Mouse (Mus musculus): ENCODE measurements around the gene Olfr574. TPM values are rescaled to one million over a fixed set of nuclear protein-coding genes. Genes with fewer than 3 reads are reported as not detected.

The Olfr574 gene
- total RNA-seq (2022), result not detected

- no peak for DNase-seq (ENCODE audit: low spot score in 2 of 2)
Measured at GRCm38 (mm10) chr7:102948167-102948566, at the start of gene Olfr574. TSS of gene Olfr574 (plus strand) at chr7:102948467.

DNA sequence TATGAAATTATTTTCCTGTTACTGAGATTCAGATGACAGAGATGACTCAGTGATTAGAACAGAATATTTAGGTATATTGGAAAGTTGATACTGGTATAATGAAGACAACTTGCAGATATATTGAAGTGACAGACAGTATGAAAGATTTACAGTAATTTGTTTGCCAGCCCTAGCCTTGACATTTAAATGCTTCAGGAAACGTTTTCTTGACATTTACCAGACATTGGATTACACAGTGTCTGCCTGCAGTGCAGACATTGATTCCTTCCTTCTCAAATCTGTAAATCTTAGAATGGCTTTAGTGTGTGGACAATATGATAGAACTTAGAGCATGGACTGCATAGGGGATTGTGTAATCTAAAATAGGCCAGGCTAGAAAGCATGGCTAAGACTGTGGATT lies 33.0 kb upstream of the Olfr574 start:
- DNase-seq (ENCODE audit: low spot score in 2 of 2), result no peak

- no peak for DNase-seq (ENCODE audit: low spot score in 2 of 2)
Measured at GRCm38 (mm10) chr7:102916405-102916804, 31.9 kb upstream of the Olfr574 start.

DNA sequence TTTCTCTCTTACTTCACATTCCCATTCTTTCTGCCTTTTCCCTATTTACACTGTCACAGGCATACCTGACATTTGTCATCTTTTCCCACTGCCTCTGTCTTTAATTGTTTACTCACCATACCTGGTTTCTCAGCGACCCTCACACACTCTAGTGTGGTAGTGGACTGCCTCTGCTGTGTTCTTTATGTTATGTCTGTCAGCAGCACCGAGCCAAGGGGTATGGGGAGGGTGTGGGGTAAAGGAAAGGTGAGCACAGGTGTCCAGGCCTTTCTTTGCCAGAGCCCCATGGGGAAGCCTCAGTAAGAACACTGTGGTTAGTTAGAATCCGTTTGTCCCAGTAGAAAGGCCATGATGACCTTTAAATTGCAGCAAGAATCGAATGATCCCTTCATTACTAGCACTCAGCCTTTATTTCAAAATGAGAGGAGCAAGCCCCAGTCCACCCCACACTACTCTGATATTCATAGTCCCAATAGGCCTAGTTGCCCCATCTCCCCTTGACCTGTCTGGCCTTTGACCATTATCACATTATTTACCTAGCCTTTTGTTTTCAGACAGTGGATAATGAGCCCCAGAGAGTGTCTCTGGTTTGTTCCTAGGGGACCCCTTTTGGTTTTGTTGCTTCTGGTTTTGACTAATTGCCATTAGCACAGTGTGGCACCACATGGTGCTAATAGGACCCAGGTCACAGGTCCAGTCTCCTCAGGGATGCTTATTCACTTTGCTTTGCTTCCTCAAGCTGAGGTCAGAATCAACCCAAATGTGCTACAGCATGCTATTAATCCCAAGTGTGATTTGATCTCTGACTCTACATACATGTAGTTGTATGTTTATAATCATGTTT lies 31.0 kb upstream of the Olfr574 start, which contains the start of gene Olfr571:
Gene Olfr571, minus strand, starts transcription at position 505 of the 844 bp plus-strand sequence.
- DNase-seq (ENCODE audit: low spot score in 2 of 2), result no peak

- no peak for DNase-seq (ENCODE audit: low spot score in 2 of 2)
Measured at GRCm38 (mm10) chr7:102919632-102920031, 28.6 kb upstream of the Olfr574 start.

DNA sequence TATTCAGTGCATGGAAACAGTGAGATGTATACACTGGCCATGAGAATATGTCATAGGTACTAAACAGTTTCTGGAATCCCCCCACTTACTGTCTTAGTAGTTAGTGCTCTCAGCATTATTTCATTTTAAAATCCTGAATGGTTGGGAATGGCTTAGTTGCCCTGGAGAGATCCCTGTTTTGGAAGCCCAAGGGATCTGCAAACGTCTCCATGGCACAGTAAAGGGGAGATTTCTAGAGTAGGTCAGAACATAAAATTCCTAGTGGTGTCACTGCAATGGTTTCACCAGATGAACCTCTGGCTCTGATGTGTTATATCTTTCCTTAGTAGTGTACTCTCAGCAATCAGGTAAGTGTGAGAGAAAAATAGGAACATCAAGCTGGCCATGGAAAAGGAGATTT lies 24.2 kb upstream of the Olfr574 start, which contains the start of gene Olfr572:
Gene Olfr572, plus strand, starts transcription at position 301 of the 400 bp plus-strand sequence.
- DNase-seq (ENCODE audit: low spot score in 2 of 2), result no peak

GRCm38 (mm10) chr7:102927105-102927504 lies 21.2 kb upstream of the Olfr574 start:
- no peak for DNase-seq (ENCODE audit: low spot score in 2 of 2)

DNA sequence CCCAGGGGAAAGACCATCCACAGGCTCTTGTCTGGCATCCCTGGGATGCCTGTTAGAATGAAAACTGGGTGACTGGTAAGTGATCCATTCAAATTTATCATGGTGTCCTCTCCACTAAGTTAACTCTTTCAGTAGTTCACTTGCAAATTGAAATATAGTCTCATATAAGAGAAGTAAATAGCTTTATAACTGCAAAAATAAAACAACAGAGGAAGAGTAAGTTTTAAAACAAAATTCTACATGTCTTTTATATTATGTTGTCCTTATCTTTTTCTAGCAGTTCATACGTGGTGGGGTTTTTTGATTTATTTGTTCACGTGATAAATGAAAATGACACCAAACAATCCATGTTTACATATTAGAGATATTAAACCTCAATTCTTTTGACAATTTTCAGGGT lies 5.8 kb upstream of the Olfr574 start, which contains the start of gene Olfr573-ps1:
Gene Olfr573-ps1, minus strand, starts transcription at position 101 of the 400 bp plus-strand sequence.
- no peak for DNase-seq (ENCODE audit: low spot score in 2 of 2)

- DNase-seq (ENCODE audit: low spot score in 2 of 2), result no peak
Measured at GRCm38 (mm10) chr7:102943417-102943816, 4.8 kb upstream of the Olfr574 start.

DNA sequence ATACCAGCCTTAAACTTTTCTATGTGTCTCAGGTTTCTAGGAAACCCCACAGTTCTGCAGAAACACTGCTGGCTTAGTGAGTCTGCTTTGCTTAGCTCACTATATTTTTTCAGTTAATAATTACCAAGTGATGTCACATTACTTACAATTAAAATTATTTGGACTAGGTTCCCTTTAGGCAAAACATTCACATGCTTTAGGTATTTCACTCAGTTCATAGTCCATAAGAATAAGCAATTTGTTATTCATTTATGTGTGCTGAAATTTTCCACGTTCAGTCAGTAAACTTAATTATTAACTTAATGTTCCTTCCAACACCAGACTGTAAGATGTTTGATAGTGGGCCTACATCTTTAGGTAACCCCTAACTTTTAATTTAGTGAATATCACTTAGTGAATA lies 2.5 kb downstream of the Olfr574 start:
- no peak for DNase-seq (ENCODE audit: low spot score in 2 of 2)

DNA sequence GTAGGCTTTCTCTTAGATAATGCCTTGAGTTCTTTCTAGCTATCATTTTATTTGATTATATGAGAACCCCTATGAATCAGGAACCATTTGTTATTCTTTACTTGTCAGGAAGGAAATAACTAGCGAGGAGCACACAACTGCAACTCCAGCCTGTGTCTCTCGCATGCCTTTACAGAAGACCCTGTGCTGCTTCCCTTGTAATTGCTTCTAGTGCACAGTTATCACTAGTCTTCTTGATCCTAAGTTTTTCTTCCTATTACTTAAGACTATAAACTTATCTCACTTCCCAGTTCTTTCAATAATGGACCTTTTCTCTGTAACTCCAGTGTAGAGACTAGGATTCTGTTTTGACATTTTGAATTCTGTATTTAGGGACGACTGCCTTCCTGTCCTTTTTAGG lies 9.9 kb downstream of the Olfr574 start:
- no peak for DNase-seq (ENCODE audit: low spot score in 2 of 2)

DNA sequence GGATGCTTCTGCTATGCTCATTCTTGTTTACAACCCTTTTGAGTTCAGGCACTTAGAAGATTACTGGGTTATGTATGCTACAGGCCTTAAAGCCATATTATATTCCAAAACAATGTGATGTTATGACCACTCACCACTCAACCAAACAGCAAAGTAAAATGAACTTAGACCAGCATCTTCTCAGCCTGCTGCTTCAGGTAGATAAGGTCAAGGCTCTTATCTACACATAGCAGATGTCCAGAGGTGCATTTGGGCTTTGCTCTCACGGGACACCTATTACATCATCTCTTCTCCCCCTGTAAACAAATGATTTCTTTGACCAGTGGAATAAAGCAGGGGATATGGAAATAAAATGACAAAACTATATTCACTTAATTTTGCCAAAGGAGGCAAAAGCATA lies 10.3 kb downstream of the Olfr574 start, which contains the start of gene Olfr575:
Gene Olfr575, minus strand, starts transcription at position 183 of the 400 bp plus-strand sequence.
- DNase-seq (ENCODE audit: low spot score in 2 of 2), result no peak

GRCm38 (mm10) chr7:102962360-102962759 lies 14.1 kb downstream of the Olfr574 start, which contains the start of gene Olfr576:
TSS of gene Olfr576 (plus strand) at chr7:102962660.
- no peak for DNase-seq (ENCODE audit: low spot score in 2 of 2)

GRCm38 (mm10) chr7:102974399-102974798 lies 26.1 kb downstream of the Olfr574 start:
- DNase-seq (ENCODE audit: low spot score in 2 of 2), result no peak

- DNase-seq (ENCODE audit: low spot score in 2 of 2), result no peak
Measured at GRCm38 (mm10) chr7:102975843-102976242, 27.6 kb downstream of the Olfr574 start, which contains the start of gene Olfr577. TSS of gene Olfr577 (minus strand) at chr7:102975943.

- no peak for DNase-seq (ENCODE audit: low spot score in 2 of 2)
Measured at GRCm38 (mm10) chr7:102989224-102989623, 41.0 kb downstream of the Olfr574 start, which contains the start of gene Olfr578. TSS of gene Olfr578 (minus strand) at chr7:102989324.

Other genes starting within 250 kb of the Olfr574 start
- under 1 TPM; 0.31 to 0.49 (median 0.39) TPM for gene Olfr558, start 246.3 kb upstream of the Olfr574 start, total RNA-seq (2022)
- gene Olfr33, start 229.4 kb upstream of the Olfr574 start, total RNA-seq (2022), result not detected
- gene Olfr559, start 221.0 kb upstream of the Olfr574 start, total RNA-seq (2022), result not detected
- not detected for gene Olfr560, start 189.1 kb upstream of the Olfr574 start, total RNA-seq (2022)
- under 1 TPM in 3 of 4 experiments, not detected in 1; 0.13 to 0.37 (median 0.16) TPM for gene Olfr78, start 189.0 kb upstream of the Olfr574 start, total RNA-seq (2022)
- not detected for gene Olfr561, start 177.2 kb upstream of the Olfr574 start, total RNA-seq (2022)
- under 1 TPM in 3 of 4 experiments, not detected in 1; 0.40 to 0.68 (median 0.51) TPM for gene Olfr564, start 145.0 kb upstream of the Olfr574 start, total RNA-seq (2022)
- gene Olfr566, start 89.7 kb upstream of the Olfr574 start, total RNA-seq (2022), result not detected
- not detected for gene Olfr568, start 71.3 kb upstream of the Olfr574 start, total RNA-seq (2022)
- gene Olfr569, start 57.6 kb upstream of the Olfr574 start, total RNA-seq (2022), result not detected
- not detected for gene Olfr570, start 53.9 kb upstream of the Olfr574 start, total RNA-seq (2022)
- gene Olfr571, start 30.9 kb upstream of the Olfr574 start, total RNA-seq (2022), result not detected
- not detected for gene Olfr572, start 24.1 kb upstream of the Olfr574 start, total RNA-seq (2022)
- gene Olfr573-ps1, start 5.9 kb upstream of the Olfr574 start, total RNA-seq (2022), result not detected
- gene Olfr575, start 10.3 kb downstream of the Olfr574 start, total RNA-seq (2022), result not detected
- not detected for gene Olfr576, start 14.2 kb downstream of the Olfr574 start, total RNA-seq (2022)
- gene Olfr577, start 27.5 kb downstream of the Olfr574 start, total RNA-seq (2022), result not detected
- not detected for gene Olfr578, start 40.9 kb downstream of the Olfr574 start, total RNA-seq (2022)
- gene Olfr582, start 89.6 kb downstream of the Olfr574 start, total RNA-seq (2022), result not detected
- gene Olfr583, start 102.8 kb downstream of the Olfr574 start, total RNA-seq (2022), result not detected
- not detected for gene Olfr584, start 133.4 kb downstream of the Olfr574 start, total RNA-seq (2022)
- not detected for gene Olfr585, start 149.3 kb downstream of the Olfr574 start, total RNA-seq (2022)
- gene Olfr586, start 177.2 kb downstream of the Olfr574 start, total RNA-seq (2022), result not detected
- gene Olfr588-ps1, start 192.4 kb downstream of the Olfr574 start, total RNA-seq (2022), result not detected
- gene Olfr589, start 207.9 kb downstream of the Olfr574 start, total RNA-seq (2022), result not detected
- not detected for gene Olfr591, start 229.9 kb downstream of the Olfr574 start, total RNA-seq (2022)
- gene Olfr592, start 236.3 kb downstream of the Olfr574 start, total RNA-seq (2022), result not detected